Mouse (Mus musculus) MEL (cell line): Measurements from ENCODE around the gene Myo5a. TPM values are rescaled to one million over a fixed set of nuclear protein-coding genes. Genes with fewer than 3 reads are reported as not detected.
A peak's percentile ranks its signal among the peaks of the same experiment; 100 is the strongest.

Experiments
- DNase-seq: peaks from one replicate; pipeline ENCODE4 v3.0.0; 2011; ENCODE audit warnings: low read depth, low spot score
- H3K27ac ChIP-seq: 2 replicates; pipeline ENCODE4 v1.5.1; 2012; ENCODE audit warnings: low read depth, mild to moderate bottlenecking, control low read depth, low read length, moderate library complexity; ENCODE audit not compliant: control insufficient read depth
- H3K27me3 ChIP-seq, 2 experiments: fragments of 150-350 bp in 1 of 2; sonication (generic) in 1 of 2; 2 replicates each; pipeline ENCODE4 v1.6.1; 2012; ENCODE audit warnings: low read length in 2 of 2, mild to moderate bottlenecking in 2 of 2, improper control_type of control experiment in 1 of 2, moderate library complexity in 1 of 2; ENCODE audit not compliant: insufficient read depth in 2 of 2, control insufficient read depth in 1 of 2
- H3K36me3 ChIP-seq, 2 experiments: 2 replicates each; pipeline ENCODE4 v1.6.1; 2012 to 2014; ENCODE audit warnings: low read length in 2 of 2, improper control_type of control experiment in 1 of 2, inconsistent platforms in 1 of 2, mild to moderate bottlenecking in 1 of 2; ENCODE audit not compliant: insufficient read depth in 2 of 2, control insufficient read depth in 1 of 2
- H3K4me1 ChIP-seq, 2 experiments: fragments of 150-350 bp in 1 of 2; sonication (generic) in 1 of 2; 2 replicates each; pipeline ENCODE4 v1.6.1; 2012; ENCODE audit warnings: low read length in 2 of 2, improper control_type of control experiment in 1 of 2, mild to moderate bottlenecking in 1 of 2; ENCODE audit not compliant: insufficient read depth in 2 of 2, control insufficient read depth in 1 of 2
- H3K4me3 ChIP-seq, 2 experiments: fragments of 150-350 bp in 1 of 2; sonication (generic) in 1 of 2; 2 replicates each; pipeline ENCODE4 v1.5.1; 2012; ENCODE audit warnings: low read depth in 2 of 2, low read length in 2 of 2, mild to moderate bottlenecking in 2 of 2, moderate library complexity in 2 of 2, control low read depth in 1 of 2, improper control_type of control experiment in 1 of 2; ENCODE audit not compliant: control insufficient read depth in 1 of 2, insufficient read depth in 1 of 2
- H3K79me2 ChIP-seq: 2 replicates; pipeline ENCODE4 v1.6.1; 2012; ENCODE audit warnings: mild to moderate bottlenecking, low read length, moderate library complexity; ENCODE audit not compliant: control insufficient read depth, poor library complexity, insufficient read depth
- H3K9ac ChIP-seq: 2 replicates; pipeline ENCODE4 v1.6.1; 2012; ENCODE audit warnings: low read depth, mild to moderate bottlenecking, control low read depth, low read length, moderate library complexity; ENCODE audit not compliant: control insufficient read depth, poor library complexity, severe bottlenecking
- H3K9me3 ChIP-seq: fragments of 150-350 bp; sonication (generic); replicated peaks from 2 replicates; pipeline ENCODE4 v1.6.1; 2012; ENCODE audit warnings: mild to moderate bottlenecking, low read length, improper control_type of control experiment, moderate library complexity; ENCODE audit not compliant: insufficient read depth
- BHLHE40 ChIP-seq: IDR thresholded peaks from 2 replicates; pipeline ENCODE4 v1.6.1; 2012; ENCODE audit warnings: low read depth, mild to moderate bottlenecking, inconsistent platforms, low read length, improper control_type of control experiment, borderline replicate concordance
- CHD2 ChIP-seq: IDR thresholded peaks from 2 replicates; pipeline ENCODE4 v1.6.1; 2011; ENCODE audit warnings: low read length, improper control_type of control experiment
- CTCF ChIP-seq, 3 experiments: IDR thresholded peaks in 2 of 3; conservative IDR thresholded peaks in 1 of 3; 2 replicates each; pipeline ENCODE4 v1.5.1; 2011 to 2012; ENCODE audit warnings: low read length in 3 of 3, low read depth in 2 of 3, mild to moderate bottlenecking in 2 of 3, improper control_type of control experiment in 1 of 3, inconsistent platforms in 1 of 3, mixed read lengths in 1 of 3, moderate library complexity in 1 of 3; ENCODE audit not compliant: control insufficient read depth in 1 of 3, insufficient read depth in 1 of 3, poor library complexity in 1 of 3, severe bottlenecking in 1 of 3
- E2F4 ChIP-seq: IDR thresholded peaks from 2 replicates; pipeline ENCODE4 v1.6.1; 2011; ENCODE audit warnings: low read depth, low read length, improper control_type of control experiment, borderline replicate concordance
- EP300 ChIP-seq, 2 experiments: IDR thresholded peaks; 2 replicates each; pipeline ENCODE4 v1.6.1; 2011; ENCODE audit warnings: improper control_type of control experiment in 2 of 2, low read length in 2 of 2, low read depth in 1 of 2, mild to moderate bottlenecking in 1 of 2
- GABPA ChIP-seq: IDR thresholded peaks from 2 replicates; pipeline ENCODE4 v1.6.1; 2012; ENCODE audit warnings: low read depth, mild to moderate bottlenecking, inconsistent platforms, low read length, improper control_type of control experiment, moderate library complexity
- JUND ChIP-seq: IDR thresholded peaks from 2 replicates; pipeline ENCODE4 v1.6.1; 2011; ENCODE audit warnings: low read depth, mild to moderate bottlenecking, improper control_type of control experiment, low read length
- MAFK ChIP-seq: IDR thresholded peaks from 2 replicates; pipeline ENCODE4 v1.6.1; 2011; ENCODE audit warnings: low read depth, mild to moderate bottlenecking, low read length, improper control_type of control experiment, borderline replicate concordance
- MAZ ChIP-seq: IDR thresholded peaks from 2 replicates; pipeline ENCODE4 v1.6.1; 2012; ENCODE audit warnings: low read depth, mild to moderate bottlenecking, inconsistent platforms, low read length, improper control_type of control experiment
- NELFE ChIP-seq: IDR thresholded peaks from 2 replicates; pipeline ENCODE4 v1.6.1; 2011; ENCODE audit warnings: low read depth, low read length, improper control_type of control experiment
- NRF1 ChIP-seq: IDR thresholded peaks from 2 replicates; pipeline ENCODE4 v1.6.1; 2014; ENCODE audit warnings: low read depth, mild to moderate bottlenecking, inconsistent platforms, low read length, improper control_type of control experiment, moderate library complexity; ENCODE audit not compliant: poor library complexity, insufficient read depth, severe bottlenecking
- POLR2A ChIP-seq, 2 experiments: IDR thresholded peaks; 2 replicates each; pipeline ENCODE4 v1.6.1; 2011 to 2012; ENCODE audit warnings: low read length in 2 of 2, mild to moderate bottlenecking in 2 of 2, control low read depth in 1 of 2, improper control_type of control experiment in 1 of 2, low read depth in 1 of 2, moderate library complexity in 1 of 2; ENCODE audit not compliant: control insufficient read depth in 1 of 2, insufficient read depth in 1 of 2, poor library complexity in 1 of 2
- POLR2AphosphoS2 ChIP-seq: IDR thresholded peaks from 2 replicates; pipeline ENCODE4 v1.6.1; 2011; ENCODE audit warnings: low read length, improper control_type of control experiment
- SIN3A ChIP-seq: IDR thresholded peaks from 2 replicates; pipeline ENCODE4 v1.6.1; 2012; ENCODE audit warnings: low read length, improper control_type of control experiment, inconsistent platforms
- SMC3 ChIP-seq: IDR thresholded peaks from 2 replicates; pipeline ENCODE4 v1.6.1; 2011; ENCODE audit warnings: low read depth, low read length, improper control_type of control experiment
- TCF12 ChIP-seq: IDR thresholded peaks from 2 replicates; pipeline ENCODE4 v1.6.1; 2014; ENCODE audit warnings: low read depth, mild to moderate bottlenecking, inconsistent platforms, low read length, improper control_type of control experiment, moderate library complexity
- USF1 ChIP-seq: IDR thresholded peaks from 2 replicates; pipeline ENCODE4 v1.6.1; 2014; ENCODE audit warnings: low read depth, mild to moderate bottlenecking, inconsistent platforms, low read length, improper control_type of control experiment, moderate library complexity
- USF2 ChIP-seq, 2 experiments: IDR thresholded peaks; 2 replicates each; pipeline ENCODE4 v1.6.1; 2011 to 2012; ENCODE audit warnings: improper control_type of control experiment in 2 of 2, low read length in 2 of 2, borderline replicate concordance in 1 of 2, inconsistent platforms in 1 of 2, low read depth in 1 of 2, mild to moderate bottlenecking in 1 of 2; ENCODE audit not compliant: insufficient read depth in 1 of 2
- ZC3H11A ChIP-seq: IDR thresholded peaks from 2 replicates; pipeline ENCODE4 v1.6.1; 2012; ENCODE audit warnings: low read depth, mild to moderate bottlenecking, inconsistent platforms, low read length, improper control_type of control experiment
- ZKSCAN1 ChIP-seq: IDR thresholded peaks from 2 replicates; pipeline ENCODE4 v1.6.1; 2012; ENCODE audit warnings: low read depth, mild to moderate bottlenecking, inconsistent platforms, low read length, improper control_type of control experiment, moderate library complexity
- ZMIZ1 ChIP-seq: IDR thresholded peaks from 2 replicates; pipeline ENCODE4 v1.6.1; 2012; ENCODE audit warnings: low read depth, mild to moderate bottlenecking, inconsistent platforms, low read length, improper control_type of control experiment, moderate library complexity
- polyA plus RNA-seq, 2 experiments: library from polyadenylated mRNA; stranded (reverse) in 1 of 2; unstranded in 1 of 2; fragments of >175 nt in 1 of 2; fragments of >200 nt in 1 of 2; gene quantifications; 2 replicates each; pipeline versions ENCODE4 v1.2.1 to v1.2.4; 2012; ENCODE audit warnings: low replicate concordance in 2 of 2, low read depth in 1 of 2; ENCODE audit not compliant: insufficient read length in 2 of 2, insufficient read depth in 1 of 2, missing spikeins in 1 of 2
- total RNA-seq: library from RNA; depleted of rRNA; stranded (reverse); fragments of 300-350 nt; gene quantifications from 2 replicates; pipeline ENCODE4 v1.2.3, GENCODE M21; 2012

The Myo5a gene
- total and polyA plus RNA-seq, 3 experiments, result 18.9 to 208 (median 49.0) TPM

DNA sequence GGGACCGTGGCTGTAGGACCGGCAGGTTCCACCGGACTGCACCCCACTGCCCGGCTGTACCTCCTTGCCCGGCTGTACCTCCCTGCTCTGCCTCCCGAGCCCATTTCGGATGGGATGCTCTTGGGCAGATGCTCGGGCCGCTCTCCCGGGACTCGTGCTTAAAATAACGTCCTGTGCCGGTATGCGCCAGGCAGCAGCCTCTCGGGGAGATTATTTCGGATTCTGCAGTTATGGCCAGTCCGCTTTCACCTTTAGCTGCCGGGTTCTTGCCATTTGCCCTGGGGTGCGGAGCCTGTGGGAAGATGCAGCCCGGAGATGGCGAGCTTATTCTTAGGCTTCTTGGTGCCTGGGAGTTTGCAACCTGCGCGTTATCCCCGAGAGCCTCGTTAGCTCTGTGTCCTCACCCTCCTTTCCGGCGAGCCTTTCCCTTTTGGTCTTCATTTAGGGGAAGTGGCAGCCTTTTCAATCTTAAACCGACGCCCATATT, 934 bp downstream of the Myo5a start (continued):
- no peak for TF ChIP-seq BHLHE40

DNA sequence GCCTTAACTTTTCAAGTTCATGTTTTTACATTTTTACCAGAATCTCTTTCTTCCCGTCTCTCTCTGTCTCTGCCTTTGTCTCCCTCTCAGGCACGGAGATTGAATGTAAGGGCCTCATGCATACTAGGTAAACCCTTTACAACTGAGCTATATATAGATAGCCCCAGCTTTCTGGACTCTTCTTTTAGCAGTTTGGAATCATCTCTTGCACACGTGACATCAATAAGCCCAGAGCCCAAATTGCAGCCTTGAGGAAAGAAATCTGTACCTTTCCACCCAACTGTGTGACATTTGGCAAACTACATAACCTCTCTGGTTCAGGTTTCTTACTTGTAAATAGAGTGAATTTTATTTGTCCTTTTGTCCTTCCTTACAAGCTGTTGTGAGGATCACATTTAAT, 1.5 kb downstream of the Myo5a start:
- peaks cover 3 to 15% of the 10 kb centered on the region in 2 experiments for H3K4me1 ChIP-seq
- H3K9ac ChIP-seq, result peak overlapping the region; percentile 76; the same call in 1 of the 2 replicates
- no peak overlapping the region for H3K27ac ChIP-seq
- DNase-seq, result no peak
- H3K4me3 ChIP-seq, result peak overlapping the region; percentile 88 to 96; a peak in 3 of 4 replicates
- H3K27me3 ChIP-seq, result no peaks in the 10 kb centered on the region
- peaks cover 0 to 18% of the 10 kb centered on the region in 2 experiments; a peak in 2 of 4 replicates for H3K36me3 ChIP-seq
- peaks cover 12% of the 10 kb centered on the region for H3K79me2 ChIP-seq
- no peak for TF ChIP-seq CHD2
- peak; percentile 36; the same call in 1 of the 2 replicates for TF ChIP-seq USF1
- H3K9me3 ChIP-seq, result no peaks in the 10 kb centered on the region

- Histone ChIP-seq H3K9me3 (no peaks in the 10 kb centered on the region), H3K27ac (no peak overlapping the region), H3K79me2 (peaks cover 11% of the 10 kb centered on the region), H3K4me3 (no peak overlapping the region), H3K9ac (no peak overlapping the region), H3K36me3 (peaks cover 0 to 14% of the 10 kb centered on the region in 2 experiments; a peak in 2 of 4 replicates), H3K27me3 (no peaks in the 10 kb centered on the region), H3K4me1 (peaks cover 3 to 6% of the 10 kb centered on the region in 2 experiments; a peak in 3 of 4 replicates)
- no peak for TF ChIP-seq MAFK
- no peak for TF ChIP-seq USF2 (IDR thresholded peaks at IDR 0.05; ENCODE audit: borderline replicate concordance in 1 of 2, insufficient read depth in 1 of 2, low read depth in 1 of 2, low read length in 2 of 2)
- no peak for TF ChIP-seq JUND
- no peak for TF ChIP-seq NELFE
- no peak for TF ChIP-seq SIN3A
- no peak for DNase-seq
Observed at GRCm38 (mm10) chr9:75077191-75077590, 6.4 kb downstream of the Myo5a start.

DNA sequence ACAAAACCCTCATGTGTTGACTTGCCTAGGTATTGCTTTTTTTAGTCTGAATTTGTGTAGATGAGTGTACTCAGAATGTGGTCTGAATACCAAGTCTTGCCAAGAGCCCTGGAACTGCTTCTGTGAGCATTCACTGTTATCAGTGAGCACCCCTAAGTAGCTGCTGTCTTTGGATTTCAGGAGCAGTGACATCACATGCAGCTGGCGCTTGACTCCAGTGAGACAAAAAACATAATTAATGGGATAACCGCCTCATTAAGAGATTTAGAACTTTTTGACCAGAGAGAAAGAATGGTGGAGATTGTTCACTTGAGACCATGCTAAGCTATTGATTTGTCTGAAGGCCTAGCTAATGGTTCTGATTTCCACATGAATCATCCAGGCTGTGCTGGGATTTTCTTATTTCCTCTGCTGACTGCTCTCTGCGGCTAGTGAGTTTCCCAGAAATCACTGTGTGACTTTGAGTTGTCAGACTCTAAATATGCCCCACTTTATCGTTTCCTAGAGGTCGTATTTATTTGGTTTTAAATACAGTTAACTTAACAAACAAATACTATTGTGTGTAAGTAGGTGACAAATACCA, 14.5 kb downstream of the Myo5a start:
- DNase-seq, result no peak
- Histone ChIP-seq H3K9me3 (no peaks in the 10 kb centered on the region), H3K4me3 (no peak overlapping the region), H3K4me1 (no peaks in the 10 kb centered on the region), H3K9ac (no peak overlapping the region), H3K79me2 (peaks cover 5% of the 10 kb centered on the region; the same call in 1 of the 2 replicates), H3K27me3 (no peaks in the 10 kb centered on the region), H3K27ac (no peak overlapping the region)
- TF ChIP-seq E2F4 (no peak), JUND (no peak), POLR2AphosphoS2 (no peak), SMC3 (no peak), ZMIZ1 (no peak), NRF1 (no peak), NELFE (no peak), MAFK (no peak), GABPA (no peak), EP300 (IDR thresholded peaks at IDR 0.05; ENCODE audit: low read depth in 1 of 2, low read length in 2 of 2) (no peak), ZKSCAN1 (no peak), MAZ (no peak), CTCF (IDR thresholded peaks at IDR 0.05 in 2 of 3, conservative IDR thresholded peaks at IDR 0.05 in 1 of 3; ENCODE audit: control insufficient read depth in 1 of 3, insufficient read depth in 1 of 3, low read depth in 2 of 3, low read length in 3 of 3, poor library complexity in 1 of 3, severe bottlenecking in 1 of 3) (no peak), POLR2A (IDR thresholded peaks at IDR 0.05; ENCODE audit: control insufficient read depth in 1 of 2, insufficient read depth in 1 of 2, low read depth in 1 of 2, low read length in 2 of 2, poor library complexity in 1 of 2) (no peak), SIN3A (no peak), TCF12 (no peak), ZC3H11A (no peak)
- TF ChIP-seq, all 39 proteins: peak for 0
- peaks cover 0 to 2% of the 10 kb centered on the region in 2 experiments; a peak in 2 of 4 replicates for H3K36me3 ChIP-seq
